Mouse (Mus musculus): ENCODE data around the gene Lrba. TPM values are rescaled to one million over a fixed set of nuclear protein-coding genes. Genes with fewer than 3 reads are reported as not detected.

Lrba gene
- polyA plus RNA-seq, 1 experiment from 2014 or later = 3.2 TPM

GRCm38 (mm10) chr3:86275651-86276050, 51.2 kb downstream of the Lrba start:
- H3K9me3 ChIP-seq = no peaks in the 10 kb centered on the region
- no peaks in the 10 kb centered on the region for H3K36me3 ChIP-seq
- WGBS = 63% methylated on average over 1 of the region's 1 CpGs
- H3K27ac ChIP-seq = no peak overlapping the region
- no peaks in the 10 kb centered on the region for H3K4me1 ChIP-seq
- H3K4me3 ChIP-seq = no peak overlapping the region
- no peaks in the 10 kb centered on the region for H3K27me3 ChIP-seq
- H3K4me2 ChIP-seq = no peak overlapping the region
- no peak overlapping the region for H3K9ac ChIP-seq
- no peak for ATAC-seq (ENCODE audit: borderline replicate concordance, extremely low read depth, low FRiP score, low TSS enrichment)

- no peak overlapping the region for H3K4me2 ChIP-seq
- no peak for ATAC-seq (ENCODE audit: borderline replicate concordance, extremely low read depth, low FRiP score, low TSS enrichment)
- no peaks in the 10 kb centered on the region for H3K36me3 ChIP-seq
- no peak overlapping the region for H3K9ac ChIP-seq
- H3K4me1 ChIP-seq = no peaks in the 10 kb centered on the region
- H3K27me3 ChIP-seq = no peaks in the 10 kb centered on the region
- WGBS = 47% methylated on average over 8 of the region's 8 CpGs
- H3K9me3 ChIP-seq = no peaks in the 10 kb centered on the region
- H3K27ac ChIP-seq = no peak overlapping the region
- no peak overlapping the region for H3K4me3 ChIP-seq
Measured at GRCm38 (mm10) chr3:86291326-86291725, 66.8 kb downstream of the Lrba start.

GRCm38 (mm10) chr3:86294866-86295265, 70.4 kb downstream of the Lrba start:
- no peaks in the 10 kb centered on the region for H3K36me3 ChIP-seq

GRCm38 (mm10) chr3:86296214-86296613, 71.7 kb downstream of the Lrba start:
- Histone ChIP-seq H3K27me3 (no peaks in the 10 kb centered on the region), H3K4me1 (no peaks in the 10 kb centered on the region), H3K9me3 (no peaks in the 10 kb centered on the region), H3K27ac (no peak overlapping the region), H3K4me3 (no peak overlapping the region), H3K4me2 (no peak overlapping the region), H3K36me3 (no peaks in the 10 kb centered on the region), H3K9ac (no peak overlapping the region)
- no peak for ATAC-seq (ENCODE audit: borderline replicate concordance, extremely low read depth, low FRiP score, low TSS enrichment)
- 43% methylated on average over 8 of the region's 8 CpGs for WGBS

More at GRCm38 (mm10) chr3:86294866-86295265, 70.4 kb downstream of the Lrba start:
- Histone ChIP-seq H3K27ac (no peak overlapping the region), H3K9me3 (no peaks in the 10 kb centered on the region), H3K27me3 (no peaks in the 10 kb centered on the region), H3K4me1 (no peaks in the 10 kb centered on the region), H3K9ac (no peak overlapping the region), H3K4me2 (no peak overlapping the region), H3K4me3 (no peak overlapping the region)
- WGBS = 79% methylated on average over 1 of the region's 1 CpGs
- no peak for ATAC-seq (ENCODE audit: borderline replicate concordance, extremely low read depth, low FRiP score, low TSS enrichment)

- no peaks in the 10 kb centered on the region for H3K27me3 ChIP-seq
- no peak overlapping the region for H3K4me2 ChIP-seq
- H3K36me3 ChIP-seq = no peaks in the 10 kb centered on the region
- no peaks in the 10 kb centered on the region for H3K9me3 ChIP-seq
- H3K27ac ChIP-seq = no peak overlapping the region
- ATAC-seq (ENCODE audit: borderline replicate concordance, extremely low read depth, low FRiP score, low TSS enrichment) = no peak
- no peak overlapping the region for H3K9ac ChIP-seq
- WGBS = 72% methylated on average over 2 of the region's 2 CpGs
- no peaks in the 10 kb centered on the region for H3K4me1 ChIP-seq
- H3K4me3 ChIP-seq = no peak overlapping the region
Measured at GRCm38 (mm10) chr3:86308833-86309232, 84.4 kb downstream of the Lrba start.

- no peaks in the 10 kb centered on the region for H3K36me3 ChIP-seq
- no peak overlapping the region for H3K4me3 ChIP-seq
- H3K4me1 ChIP-seq = no peaks in the 10 kb centered on the region
- no peak for ATAC-seq (ENCODE audit: borderline replicate concordance, extremely low read depth, low FRiP score, low TSS enrichment)
- no peaks in the 10 kb centered on the region for H3K27me3 ChIP-seq
- no peak overlapping the region for H3K27ac ChIP-seq
- H3K9ac ChIP-seq = no peak overlapping the region
- H3K9me3 ChIP-seq = no peaks in the 10 kb centered on the region
- WGBS = 66% methylated on average over 5 of the region's 5 CpGs
- H3K4me2 ChIP-seq = no peak overlapping the region
Measured at GRCm38 (mm10) chr3:86310216-86310615, 85.7 kb downstream of the Lrba start.

- no peak for ATAC-seq (ENCODE audit: borderline replicate concordance, extremely low read depth, low FRiP score, low TSS enrichment)
- Histone ChIP-seq H3K27me3 (no peaks in the 10 kb centered on the region), H3K4me2 (no peak overlapping the region), H3K4me1 (no peaks in the 10 kb centered on the region), H3K36me3 (no peaks in the 10 kb centered on the region), H3K9ac (no peak overlapping the region), H3K4me3 (no peak overlapping the region), H3K27ac (no peak overlapping the region), H3K9me3 (no peaks in the 10 kb centered on the region)
- 31% methylated on average over 1 of the region's 1 CpGs for WGBS
Measured at GRCm38 (mm10) chr3:86311406-86311805, 86.9 kb downstream of the Lrba start.

GRCm38 (mm10) chr3:86317636-86318035, 93.2 kb downstream of the Lrba start:
- no peaks in the 10 kb centered on the region for H3K9me3 ChIP-seq
- H3K4me3 ChIP-seq = no peak overlapping the region
- no peaks in the 10 kb centered on the region for H3K4me1 ChIP-seq
- 66% methylated on average over 5 of the region's 5 CpGs for WGBS
- no peak overlapping the region for H3K27ac ChIP-seq
- H3K27me3 ChIP-seq = no peaks in the 10 kb centered on the region
- ATAC-seq (ENCODE audit: borderline replicate concordance, extremely low read depth, low FRiP score, low TSS enrichment) = no peak
- H3K4me2 ChIP-seq = no peak overlapping the region
- no peaks in the 10 kb centered on the region for H3K36me3 ChIP-seq
- H3K9ac ChIP-seq = no peak overlapping the region

- Histone ChIP-seq H3K27me3 (no peaks in the 10 kb centered on the region), H3K4me1 (no peaks in the 10 kb centered on the region), H3K9ac (no peak overlapping the region), H3K27ac (no peak overlapping the region), H3K4me3 (no peak overlapping the region), H3K9me3 (no peaks in the 10 kb centered on the region), H3K4me2 (no peak overlapping the region), H3K36me3 (no peaks in the 10 kb centered on the region)
- no peak for ATAC-seq (ENCODE audit: borderline replicate concordance, extremely low read depth, low FRiP score, low TSS enrichment)
- WGBS = 34% methylated on average over 1 of the region's 1 CpGs
Measured at GRCm38 (mm10) chr3:86328531-86328930, 104.1 kb downstream of the Lrba start.

GRCm38 (mm10) chr3:86343261-86343660, 118.8 kb downstream of the Lrba start:
- Histone ChIP-seq H3K4me2 (no peak overlapping the region), H3K36me3 (no peaks in the 10 kb centered on the region), H3K27me3 (no peaks in the 10 kb centered on the region), H3K27ac (no peak overlapping the region), H3K4me3 (no peak overlapping the region), H3K4me1 (no peaks in the 10 kb centered on the region), H3K9ac (no peak overlapping the region), H3K9me3 (no peaks in the 10 kb centered on the region)
- 56% methylated on average over 5 of the region's 5 CpGs for WGBS
- no peak for ATAC-seq (ENCODE audit: borderline replicate concordance, extremely low read depth, low FRiP score, low TSS enrichment)

GRCm38 (mm10) chr3:86362486-86362885, 138.0 kb downstream of the Lrba start:
- no peak for ATAC-seq (ENCODE audit: borderline replicate concordance, extremely low read depth, low FRiP score, low TSS enrichment)
- no peak overlapping the region for H3K9ac ChIP-seq
- H3K9me3 ChIP-seq = no peaks in the 10 kb centered on the region
- H3K27me3 ChIP-seq = no peaks in the 10 kb centered on the region
- WGBS = 18% methylated on average over 5 of the region's 5 CpGs
- H3K4me2 ChIP-seq = no peak overlapping the region
- H3K36me3 ChIP-seq = no peaks in the 10 kb centered on the region
- no peaks in the 10 kb centered on the region for H3K4me1 ChIP-seq
- H3K4me3 ChIP-seq = no peak overlapping the region
- H3K27ac ChIP-seq = no peak overlapping the region

GRCm38 (mm10) chr3:86371466-86371865, 147.0 kb downstream of the Lrba start:
- no peak for ATAC-seq (ENCODE audit: borderline replicate concordance, extremely low read depth, low FRiP score, low TSS enrichment)
- Histone ChIP-seq H3K4me1 (no peaks in the 10 kb centered on the region), H3K4me3 (no peak overlapping the region), H3K36me3 (no peaks in the 10 kb centered on the region), H3K9me3 (no peaks in the 10 kb centered on the region), H3K4me2 (no peak overlapping the region), H3K27ac (no peak overlapping the region), H3K9ac (no peak overlapping the region), H3K27me3 (no peaks in the 10 kb centered on the region)
- 39% methylated on average over 2 of the region's 2 CpGs for WGBS

GRCm38 (mm10) chr3:86375276-86375675, 150.8 kb downstream of the Lrba start:
- WGBS = 64% methylated on average over 2 of the region's 2 CpGs
- no peak for ATAC-seq (ENCODE audit: borderline replicate concordance, extremely low read depth, low FRiP score, low TSS enrichment)
- Histone ChIP-seq H3K36me3 (no peaks in the 10 kb centered on the region), H3K9ac (no peak overlapping the region), H3K4me1 (no peaks in the 10 kb centered on the region), H3K4me3 (no peak overlapping the region), H3K27me3 (no peaks in the 10 kb centered on the region), H3K27ac (no peak overlapping the region), H3K9me3 (no peaks in the 10 kb centered on the region), H3K4me2 (no peak overlapping the region)
